Mouse (Mus musculus) E14TG2a.4 (cell line): ENCODE data around the gene Cyb5d1.

Experiments used
- H3K27me3 ChIP-seq: 2 replicates; pipeline ENCODE4 v1.6.1; 2014; ENCODE audit warnings: low read length, control low read depth; ENCODE audit not compliant: insufficient read depth
- H3K36me3 ChIP-seq: 2 replicates; pipeline ENCODE4 v1.6.1; 2014; ENCODE audit warnings: low read length, control low read depth; ENCODE audit not compliant: insufficient read depth
- H3K4me1 ChIP-seq: replicated peaks from 2 replicates; pipeline ENCODE4 v1.6.1; 2014; ENCODE audit warnings: low read depth, low read length, control low read depth
- H3K4me3 ChIP-seq: replicated peaks from 2 replicates; pipeline ENCODE4 v1.5.1; 2014; ENCODE audit warnings: mild to moderate bottlenecking, low read length
- H3K9me3 ChIP-seq: 2 replicates; pipeline ENCODE4 v1.6.1; 2014; ENCODE audit warnings: low read length, control low read depth
- CTCF ChIP-seq: conservative IDR thresholded peaks from 2 replicates; pipeline ENCODE4 v1.5.1; 2014; ENCODE audit warnings: low read length
- NANOG ChIP-seq: IDR thresholded peaks from 2 replicates; pipeline ENCODE4 v1.6.1; 2014; ENCODE audit warnings: borderline replicate concordance, low read length, mixed read lengths
- POU5F1 ChIP-seq: IDR thresholded peaks from 2 replicates; pipeline ENCODE4 v1.6.1; 2014; ENCODE audit warnings: low read length, borderline replicate concordance

Gene Cyb5d1

GRCm38 (mm10) chr11:69366157-69366854, 29.1 kb downstream of the Cyb5d1 start:
- Histone ChIP-seq H3K4me3 (peak overlapping the region; percentile 68), H3K27me3 (peaks cover 71% of the 10 kb centered on the region), H3K36me3 (no peaks in the 10 kb centered on the region), H3K4me1 (peaks cover 61% of the 10 kb centered on the region), H3K9me3 (no peaks in the 10 kb centered on the region)
- no peak for TF ChIP-seq NANOG
- no peak for TF ChIP-seq CTCF
- TF ChIP-seq POU5F1 = no peak

- Histone ChIP-seq H3K9me3 (no peaks in the 10 kb centered on the region), H3K4me1 (peaks cover 57% of the 10 kb centered on the region), H3K4me3 (peak overlapping the region; percentile 68), H3K36me3 (no peaks in the 10 kb centered on the region), H3K27me3 (peaks cover 71% of the 10 kb centered on the region)
- TF ChIP-seq CTCF (no peak), NANOG (no peak), POU5F1 (no peak)
These were observed 29.7 kb downstream of the Cyb5d1 start for GRCm38 (mm10) chr11:69365722-69366121.

GRCm38 (mm10) chr11:69364910-69365309, 30.5 kb downstream of the Cyb5d1 start:
- H3K36me3 ChIP-seq = no peaks in the 10 kb centered on the region
- no peak overlapping the region; the same call in 1 of the 2 replicates for H3K4me3 ChIP-seq
- peaks cover 60% of the 10 kb centered on the region for H3K4me1 ChIP-seq
- TF ChIP-seq CTCF (no peak), NANOG (no peak), POU5F1 (no peak)
- H3K27me3 ChIP-seq = peaks cover 75% of the 10 kb centered on the region
- no peaks in the 10 kb centered on the region for H3K9me3 ChIP-seq

GRCm38 (mm10) chr11:69364376-69364775, 31.1 kb downstream of the Cyb5d1 start:
- H3K4me1 ChIP-seq = peaks cover 60% of the 10 kb centered on the region
- no peaks in the 10 kb centered on the region for H3K9me3 ChIP-seq
- no peak overlapping the region for H3K4me3 ChIP-seq
- H3K27me3 ChIP-seq = peaks cover 75% of the 10 kb centered on the region
- H3K36me3 ChIP-seq = no peaks in the 10 kb centered on the region
- no peak for TF ChIP-seq NANOG
- TF ChIP-seq POU5F1 = no peak
- TF ChIP-seq CTCF = no peak

- no peak for TF ChIP-seq CTCF
- no peak for TF ChIP-seq NANOG
- TF ChIP-seq POU5F1 = no peak
- Histone ChIP-seq H3K4me3 (no peak overlapping the region), H3K9me3 (no peaks in the 10 kb centered on the region), H3K27me3 (peaks cover 82% of the 10 kb centered on the region), H3K4me1 (peaks cover 57% of the 10 kb centered on the region), H3K36me3 (no peaks in the 10 kb centered on the region)
These were observed 33.0 kb downstream of the Cyb5d1 start for GRCm38 (mm10) chr11:69362479-69362878.

GRCm38 (mm10) chr11:69362021-69362420, 33.4 kb downstream of the Cyb5d1 start:
- no peaks in the 10 kb centered on the region for H3K36me3 ChIP-seq
- TF ChIP-seq CTCF (no peak), POU5F1 (no peak), NANOG (no peak)
- H3K4me1 ChIP-seq = peaks cover 57% of the 10 kb centered on the region
- no peak overlapping the region for H3K4me3 ChIP-seq
- no peaks in the 10 kb centered on the region for H3K9me3 ChIP-seq
- peaks cover 78% of the 10 kb centered on the region for H3K27me3 ChIP-seq

- TF ChIP-seq NANOG = no peak
- H3K36me3 ChIP-seq = no peaks in the 10 kb centered on the region
- peak overlapping the region; percentile 13; the same call in 1 of the 2 replicates for H3K4me3 ChIP-seq
- H3K4me1 ChIP-seq = peaks cover 56% of the 10 kb centered on the region
- H3K27me3 ChIP-seq = peaks cover 68% of the 10 kb centered on the region
- no peaks in the 10 kb centered on the region for H3K9me3 ChIP-seq
These were observed 37.7 kb downstream of the Cyb5d1 start for GRCm38 (mm10) chr11:69357690-69358089.

GRCm38 (mm10) chr11:69356544-69356943, 38.9 kb downstream of the Cyb5d1 start:
- no peak for TF ChIP-seq CTCF
- TF ChIP-seq NANOG = no peak
- no peak for TF ChIP-seq POU5F1
- no peaks in the 10 kb centered on the region for H3K36me3 ChIP-seq
- H3K9me3 ChIP-seq = no peaks in the 10 kb centered on the region
- peaks cover 50% of the 10 kb centered on the region for H3K4me1 ChIP-seq
- 0 out of 2 replicates have a peak overlapping the region, but pooled peaks have one; percentile 3 for H3K4me3 ChIP-seq
- peaks cover 70% of the 10 kb centered on the region for H3K27me3 ChIP-seq

GRCm38 (mm10) chr11:69346441-69346840, 49.0 kb downstream of the Cyb5d1 start:
- TF ChIP-seq NANOG (no peak), CTCF (no peak), POU5F1 (no peak)
- H3K9me3 ChIP-seq = 0 out of 2 replicates have a peak, but pooled peaks cover 2% of the 10 kb centered on the region
- H3K4me1 ChIP-seq = peaks cover 12% of the 10 kb centered on the region
- H3K36me3 ChIP-seq = no peaks in the 10 kb centered on the region
- peak overlapping the region; percentile 69 for H3K4me3 ChIP-seq
- peaks cover 88% of the 10 kb centered on the region for H3K27me3 ChIP-seq
